Mouse (Mus musculus) liver, adult (tissue): ENCODE data around the gene Lgr6.

ENCODE experiments used
- GATA4 ChIP-seq: IDR thresholded peaks from 2 replicates; pipeline ENCODE4 v1.6.1; 2014; ENCODE audit warnings: mild to moderate bottlenecking, low read length; ENCODE audit not compliant: insufficient replicate concordance

The Lgr6 gene

GRCm38 (mm10) chr1:135056901-135057300 is 48.2 kb downstream of the Lgr6 start:
- no peak for TF ChIP-seq GATA4

- TF ChIP-seq GATA4: no peak
Observed at GRCm38 (mm10) chr1:135054121-135054520, 51.0 kb downstream of the Lgr6 start.

GRCm38 (mm10) chr1:135044439-135044838 is 60.6 kb downstream of the Lgr6 start:
- TF ChIP-seq GATA4: no peak

- TF ChIP-seq GATA4: no peak
Observed at GRCm38 (mm10) chr1:135036297-135036696, 68.8 kb downstream of the Lgr6 start.

GRCm38 (mm10) chr1:135032658-135033057 is 72.4 kb downstream of the Lgr6 start:
- TF ChIP-seq GATA4: no peak

- no peak for TF ChIP-seq GATA4
Observed at GRCm38 (mm10) chr1:135030121-135030520, 75.0 kb downstream of the Lgr6 start.

- no peak for TF ChIP-seq GATA4
Observed at GRCm38 (mm10) chr1:135026275-135026674, 78.8 kb downstream of the Lgr6 start.

GRCm38 (mm10) chr1:135023583-135023982 is 81.5 kb downstream of the Lgr6 start:
- TF ChIP-seq GATA4: no peak

- no peak for TF ChIP-seq GATA4
Observed at GRCm38 (mm10) chr1:135021936-135022335, 83.1 kb downstream of the Lgr6 start.

GRCm38 (mm10) chr1:135020970-135021369 is 84.1 kb downstream of the Lgr6 start:
- no peak for TF ChIP-seq GATA4

- TF ChIP-seq GATA4: no peak
Observed at GRCm38 (mm10) chr1:135020281-135020940, 84.7 kb downstream of the Lgr6 start.

- no peak for TF ChIP-seq GATA4
Observed at GRCm38 (mm10) chr1:135019775-135020167, 85.3 kb downstream of the Lgr6 start.

- no peak for TF ChIP-seq GATA4
Observed at GRCm38 (mm10) chr1:135019087-135019774, 85.8 kb downstream of the Lgr6 start.

GRCm38 (mm10) chr1:135017656-135018015 is 87.4 kb downstream of the Lgr6 start:
- TF ChIP-seq GATA4: no peak

GRCm38 (mm10) chr1:135016907-135017655 is 88.0 kb downstream of the Lgr6 start:
- TF ChIP-seq GATA4: no peak

- TF ChIP-seq GATA4: no peak
Observed at GRCm38 (mm10) chr1:135014921-135015445, 90.1 kb downstream of the Lgr6 start.
